Mouse (Mus musculus) spleen, postnatal 4 days (tissue): ENCODE measurements around the gene Ldhal6b.
"Not testable (repeated sequence)": the region's sequence is repeated elsewhere in the genome, so short reads cannot be mapped to it uniquely, and the experiment has no call there.

ENCODE experiments used
- DNase-seq, 2 experiments: peaks; one replicate each; pipeline ENCODE4 v3.0.0; 2022; ENCODE audit warnings: low spot score in 2 of 2

Ldhal6b gene

GRCm38 (mm10) chr17:5418545-5418944 is at the start of gene Ldhal6b:
Gene Ldhal6b, minus strand, starts transcription at chr17:5418767.
- DNase-seq, result no peak

GRCm38 (mm10) chr17:5467177-5467576 is 48.6 kb upstream of the Ldhal6b start:
- DNase-seq, result no peak

- DNase-seq, result no peak
These were observed 48.2 kb upstream of the Ldhal6b start for GRCm38 (mm10) chr17:5466736-5467135.

GRCm38 (mm10) chr17:5463912-5464311 is 45.3 kb upstream of the Ldhal6b start:
- no peak for DNase-seq

- DNase-seq, result no peak
These were observed 35.1 kb upstream of the Ldhal6b start for GRCm38 (mm10) chr17:5453657-5454056.

GRCm38 (mm10) chr17:5443751-5444150 is 25.2 kb upstream of the Ldhal6b start:
- DNase-seq, result no peak

GRCm38 (mm10) chr17:5443260-5443659 is 24.7 kb upstream of the Ldhal6b start:
- DNase-seq, result no peak

GRCm38 (mm10) chr17:5442403-5442802 is 23.8 kb upstream of the Ldhal6b start:
- DNase-seq, result not testable (repeated sequence)

GRCm38 (mm10) chr17:5440159-5440971 is 21.8 kb upstream of the Ldhal6b start, which contains the start of gene Tmem242:
Gene Tmem242, minus strand, starts transcription at chr17:5440259.
- peak; percentile 90 to 96 for DNase-seq

- no peak for DNase-seq
These were observed 21.2 kb upstream of the Ldhal6b start for GRCm38 (mm10) chr17:5439831-5440158.

GRCm38 (mm10) chr17:5429772-5430133 is 11.2 kb upstream of the Ldhal6b start:
- DNase-seq, result no peak

GRCm38 (mm10) chr17:5429090-5429771 is 10.7 kb upstream of the Ldhal6b start:
- DNase-seq, result peak; percentile 89 to 95

- DNase-seq, result no peak
These were observed 6.6 kb upstream of the Ldhal6b start for GRCm38 (mm10) chr17:5425204-5425603.

GRCm38 (mm10) chr17:5424156-5424555 is 5.6 kb upstream of the Ldhal6b start:
- DNase-seq, result no peak

GRCm38 (mm10) chr17:5421835-5422234 is 3.3 kb upstream of the Ldhal6b start:
- DNase-seq, result no peak

- no peak for DNase-seq
These were observed 1.4 kb upstream of the Ldhal6b start for GRCm38 (mm10) chr17:5419771-5420518.

- no peak for DNase-seq
These were observed 489 bp upstream of the Ldhal6b start for GRCm38 (mm10) chr17:5419056-5419455.

GRCm38 (mm10) chr17:5416518-5416917 is 2.0 kb downstream of the Ldhal6b start:
- no peak for DNase-seq

GRCm38 (mm10) chr17:5414041-5414440 is 4.5 kb downstream of the Ldhal6b start:
- no peak for DNase-seq

- no peak for DNase-seq
These were observed 5.2 kb downstream of the Ldhal6b start for GRCm38 (mm10) chr17:5413350-5413749.

GRCm38 (mm10) chr17:5412740-5413139 is 5.8 kb downstream of the Ldhal6b start:
- DNase-seq, result no peak

- DNase-seq, result no peak
These were observed 6.3 kb downstream of the Ldhal6b start for GRCm38 (mm10) chr17:5412301-5412700.

GRCm38 (mm10) chr17:5411205-5411604 is 7.4 kb downstream of the Ldhal6b start:
- no peak for DNase-seq
